Mouse (Mus musculus) granulocyte monocyte progenitor cell, adult 5-6 weeks (primary cell): ENCODE measurements at regions not wholly inside any gene's neighbourhood (a gene's known extent, or its start where the extent isn't known, plus 50 kb on each side); places are given as distances from the start of the nearest gene placed in this dataset.

Experiments
- ATAC-seq: replicated peaks from 2 replicates; pipeline ENCODE4 v1.8.0; 2016; ENCODE audit warnings: mild to moderate bottlenecking, moderate TSS enrichment, inconsistent platforms; ENCODE audit not compliant: poor library complexity, severe bottlenecking

- ATAC-seq, result no peak
Observed at GRCm38 (mm10) chr15:42296406-42296805, 2162.2 kb downstream of the 9330182O14Rik start.

GRCm38 (mm10) chr15:42297430-42297829 lies 2163.3 kb downstream of the 9330182O14Rik start:
- no peak for ATAC-seq

GRCm38 (mm10) chr15:42301956-42302355 lies 2167.8 kb downstream of the 9330182O14Rik start:
- ATAC-seq, result no peak

- ATAC-seq, result peak; percentile 46
Observed at GRCm38 (mm10) chr15:42304097-42304496, 2169.9 kb downstream of the 9330182O14Rik start.

GRCm38 (mm10) chr15:42309586-42309985 lies 2175.4 kb downstream of the 9330182O14Rik start:
- ATAC-seq, result peak; percentile 94

GRCm38 (mm10) chr15:42311166-42311565 lies 2177.0 kb downstream of the 9330182O14Rik start:
- ATAC-seq, result no peak

GRCm38 (mm10) chr15:42320349-42320748 lies 2186.2 kb downstream of the 9330182O14Rik start:
- no peak for ATAC-seq

GRCm38 (mm10) chr15:42322940-42323339 lies 2188.8 kb downstream of the 9330182O14Rik start:
- ATAC-seq, result no peak

GRCm38 (mm10) chr15:42325221-42325620 lies 2191.1 kb downstream of the 9330182O14Rik start:
- no peak for ATAC-seq

- no peak for ATAC-seq
Observed at GRCm38 (mm10) chr15:42328535-42328934, 2194.4 kb downstream of the 9330182O14Rik start.

- no peak for ATAC-seq
Observed at GRCm38 (mm10) chr15:42329742-42330141, 2195.6 kb downstream of the 9330182O14Rik start.

GRCm38 (mm10) chr15:42333642-42334041 lies 2199.5 kb downstream of the 9330182O14Rik start:
- no peak for ATAC-seq

GRCm38 (mm10) chr15:42346131-42346530 lies 2212.0 kb downstream of the 9330182O14Rik start:
- no peak for ATAC-seq

- no peak for ATAC-seq
Observed at GRCm38 (mm10) chr15:42361871-42362270, 2227.7 kb downstream of the 9330182O14Rik start.

GRCm38 (mm10) chr15:42364979-42365378 lies 2230.8 kb downstream of the 9330182O14Rik start:
- ATAC-seq, result no peak

GRCm38 (mm10) chr15:42366796-42367195 lies 2232.6 kb downstream of the 9330182O14Rik start:
- ATAC-seq, result no peak

- ATAC-seq, result no peak
Observed at GRCm38 (mm10) chr15:42369603-42370002, 2235.4 kb downstream of the 9330182O14Rik start.

- ATAC-seq, result no peak
Observed at GRCm38 (mm10) chr15:42370044-42370443, 2235.9 kb downstream of the 9330182O14Rik start.

GRCm38 (mm10) chr15:42372704-42373286 lies 2238.6 kb downstream of the 9330182O14Rik start:
- ATAC-seq, result no peak
